Mouse (Mus musculus): ENCODE measurements at regions not wholly inside any gene's neighbourhood (a gene's known extent, or its start where the extent isn't known, plus 50 kb on each side); places are given as distances from the start of the nearest gene placed in this dataset.
A peak's percentile ranks its signal among the peaks of the same experiment; 100 is the strongest.

GRCm38 (mm10) chr16:30869136-30869909 is 211.9 kb downstream of the Xxylt1 start:
- no peak for ATAC-seq (replicated peaks in 1 of 2; ENCODE audit: insufficient read depth in 1 of 2, low FRiP score in 2 of 2, low TSS enrichment in 1 of 2, low read depth in 1 of 2, poor library complexity in 2 of 2, severe bottlenecking in 2 of 2)

DNA sequence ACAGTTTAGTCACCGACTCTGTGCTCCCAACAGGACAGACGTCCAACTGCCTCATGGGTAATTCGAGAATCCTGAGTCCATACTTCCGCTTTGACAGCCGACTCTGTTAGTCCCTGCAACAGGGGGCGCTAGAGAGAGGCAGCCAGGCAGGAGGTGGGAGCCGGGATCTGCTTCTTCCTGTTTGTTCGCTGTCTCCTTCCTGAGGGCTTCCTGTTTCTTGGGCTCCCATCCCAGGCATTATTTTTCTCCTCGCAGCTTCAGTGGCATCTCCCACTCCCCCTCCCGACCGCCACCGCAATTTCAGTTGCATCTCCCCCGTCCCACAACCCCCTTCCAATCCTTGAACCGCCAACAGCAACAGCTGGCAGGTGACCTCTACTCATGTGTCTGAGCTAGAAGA is 211.1 kb downstream of the Xxylt1 start:
- ATAC-seq (replicated peaks in 1 of 2; ENCODE audit: insufficient read depth in 1 of 2, low FRiP score in 2 of 2, low TSS enrichment in 1 of 2, low read depth in 1 of 2, poor library complexity in 2 of 2, severe bottlenecking in 2 of 2) = no peak

DNA sequence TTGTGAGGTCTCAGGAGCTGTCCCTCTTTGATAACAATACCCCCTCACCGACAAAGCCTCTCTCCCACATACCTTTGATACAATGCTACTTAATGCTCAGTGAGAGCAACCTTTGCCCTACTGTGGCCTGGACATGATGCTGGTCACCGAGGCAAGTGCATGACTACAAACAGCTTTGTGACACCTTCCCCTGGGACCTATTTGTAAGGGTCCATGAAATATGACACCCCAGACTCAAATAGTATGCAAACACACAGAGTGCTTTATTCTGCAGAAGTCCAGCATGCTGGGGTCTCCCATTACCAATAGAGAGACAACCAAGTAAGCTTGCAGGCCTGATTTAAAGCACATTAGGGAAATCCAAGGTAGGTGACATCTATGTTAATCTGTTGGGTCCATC is 210.6 kb downstream of the Xxylt1 start:
- no peak for ATAC-seq (replicated peaks in 1 of 2; ENCODE audit: insufficient read depth in 1 of 2, low FRiP score in 2 of 2, low TSS enrichment in 1 of 2, low read depth in 1 of 2, poor library complexity in 2 of 2, severe bottlenecking in 2 of 2)

DNA sequence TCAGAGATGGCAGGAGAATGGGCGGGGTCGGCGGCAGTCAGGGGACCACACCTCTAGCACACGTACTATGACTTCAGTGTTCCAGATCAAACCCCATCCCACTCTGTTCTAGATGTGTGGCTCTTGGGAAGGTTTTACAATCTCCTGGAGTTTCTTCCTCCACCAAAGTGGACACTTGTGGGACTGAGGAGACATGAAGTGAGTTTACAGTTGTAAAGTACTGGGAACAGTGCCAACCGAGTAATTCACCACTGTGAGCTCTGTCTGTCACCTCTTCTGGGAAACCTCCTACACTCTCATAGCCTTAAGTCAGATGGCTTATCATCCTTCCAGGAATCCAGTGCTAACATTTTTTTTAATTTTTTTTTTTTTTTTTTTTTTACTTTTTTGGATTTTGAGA is 209.1 kb downstream of the Xxylt1 start:
- no peak for ATAC-seq (replicated peaks in 1 of 2; ENCODE audit: insufficient read depth in 1 of 2, low FRiP score in 2 of 2, low TSS enrichment in 1 of 2, low read depth in 1 of 2, poor library complexity in 2 of 2, severe bottlenecking in 2 of 2)

DNA sequence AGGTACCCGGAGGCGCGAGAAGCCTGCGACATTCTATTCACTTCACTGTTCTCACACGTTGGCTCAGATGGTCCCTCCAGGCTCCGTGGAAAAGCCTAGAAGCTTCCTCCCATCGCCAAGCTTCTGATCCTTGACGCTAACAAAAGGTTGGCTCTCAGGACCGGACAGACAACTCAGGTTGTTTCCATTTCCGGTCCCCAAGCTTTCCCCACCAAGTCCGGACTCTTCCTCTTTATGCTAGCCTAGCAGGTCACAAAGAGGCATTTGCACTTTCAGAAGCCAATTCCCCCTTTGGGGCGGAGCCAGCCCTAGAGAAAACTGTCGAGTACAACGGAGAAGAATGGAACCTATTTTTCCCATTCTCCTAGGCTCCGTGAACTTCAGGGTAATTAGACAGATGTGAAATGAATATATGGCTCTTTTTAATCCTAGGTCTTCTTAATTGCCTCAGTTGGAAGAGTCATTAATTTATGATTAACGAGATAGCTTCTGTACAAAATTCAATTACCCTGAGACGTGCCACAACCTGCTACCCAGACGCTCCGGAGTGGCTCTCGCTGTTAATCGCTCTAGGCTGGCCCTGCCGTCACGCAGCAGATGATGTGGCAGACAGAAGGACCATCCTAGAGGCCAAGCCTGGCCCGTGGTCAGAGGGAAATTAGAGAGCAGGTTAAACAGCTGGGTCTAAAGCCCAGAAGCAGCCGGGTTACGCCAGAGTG is 207.6 kb downstream of the Xxylt1 start:
- ATAC-seq (replicated peaks in 1 of 2; ENCODE audit: insufficient read depth in 1 of 2, low FRiP score in 2 of 2, low TSS enrichment in 1 of 2, low read depth in 1 of 2, poor library complexity in 2 of 2, severe bottlenecking in 2 of 2) = peak; percentile 32 to 60; a peak in 2 of 4 replicates

GRCm38 (mm10) chr16:30875235-30875829 is 205.9 kb downstream of the Xxylt1 start:
- ATAC-seq (replicated peaks in 1 of 2; ENCODE audit: insufficient read depth in 1 of 2, low FRiP score in 2 of 2, low TSS enrichment in 1 of 2, low read depth in 1 of 2, poor library complexity in 2 of 2, severe bottlenecking in 2 of 2) = no peak

DNA sequence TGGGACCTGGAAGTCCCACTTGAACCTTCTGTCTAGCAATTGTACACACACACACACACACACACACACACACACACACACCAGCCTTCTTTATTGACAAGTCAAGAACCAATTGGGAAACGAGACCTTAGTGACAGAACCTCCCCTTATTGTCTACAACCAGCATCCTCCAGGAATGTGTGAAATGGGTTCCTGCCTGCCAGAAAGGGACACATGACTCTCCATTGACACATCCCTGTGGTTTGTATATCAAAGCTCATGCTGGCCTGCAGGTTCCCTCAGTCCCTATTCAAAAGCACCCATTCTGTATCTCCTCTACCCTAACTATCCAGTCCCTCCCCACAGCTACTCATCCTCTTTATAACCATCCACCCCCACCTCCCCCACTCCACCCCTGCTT is 202.4 kb downstream of the Xxylt1 start:
- no peak for ATAC-seq (replicated peaks in 1 of 2; ENCODE audit: insufficient read depth in 1 of 2, low FRiP score in 2 of 2, low TSS enrichment in 1 of 2, low read depth in 1 of 2, poor library complexity in 2 of 2, severe bottlenecking in 2 of 2)

DNA sequence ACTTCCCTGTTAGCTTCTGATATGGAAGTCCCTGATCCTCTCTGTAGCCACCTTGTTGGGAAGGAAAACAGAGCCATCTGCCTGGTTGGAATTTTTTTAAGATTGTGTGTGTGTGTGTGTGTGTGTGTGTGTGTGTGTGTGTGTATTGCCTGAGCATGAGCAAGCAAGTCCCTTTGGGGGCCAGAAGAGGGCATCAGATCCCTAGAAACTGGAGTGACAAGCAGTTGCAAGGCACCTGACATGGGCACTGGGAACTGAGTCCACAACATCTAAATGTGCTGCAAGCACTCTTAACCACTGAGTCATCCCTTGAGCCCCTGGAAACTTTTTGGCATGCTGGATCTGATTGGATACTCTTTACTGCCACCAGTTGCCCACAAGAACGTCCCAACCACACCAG is 201.4 kb downstream of the Xxylt1 start:
- no peak for ATAC-seq (replicated peaks in 1 of 2; ENCODE audit: insufficient read depth in 1 of 2, low FRiP score in 2 of 2, low TSS enrichment in 1 of 2, low read depth in 1 of 2, poor library complexity in 2 of 2, severe bottlenecking in 2 of 2)

DNA sequence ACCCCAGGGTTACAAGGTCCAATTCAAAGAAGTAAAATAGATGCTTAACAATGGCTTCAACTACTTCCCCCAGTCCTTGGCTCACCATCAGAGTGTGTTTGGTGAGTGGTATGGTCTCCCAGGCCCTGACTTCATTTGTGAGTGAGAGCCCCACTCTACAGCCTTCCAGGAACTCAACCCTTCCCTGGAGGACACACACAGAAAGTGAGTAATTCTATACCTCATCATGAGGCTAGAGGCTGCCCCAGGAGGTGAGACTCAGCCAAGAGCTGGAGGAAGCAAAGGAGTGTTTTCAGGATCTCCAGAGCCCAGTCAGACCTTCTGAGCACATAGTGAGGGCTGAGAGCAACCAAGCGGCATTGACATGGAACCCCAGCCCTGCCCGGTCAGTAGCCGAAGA is 200.6 kb downstream of the Xxylt1 start:
- ATAC-seq (replicated peaks in 1 of 2; ENCODE audit: insufficient read depth in 1 of 2, low FRiP score in 2 of 2, low TSS enrichment in 1 of 2, low read depth in 1 of 2, poor library complexity in 2 of 2, severe bottlenecking in 2 of 2) = no peak

DNA sequence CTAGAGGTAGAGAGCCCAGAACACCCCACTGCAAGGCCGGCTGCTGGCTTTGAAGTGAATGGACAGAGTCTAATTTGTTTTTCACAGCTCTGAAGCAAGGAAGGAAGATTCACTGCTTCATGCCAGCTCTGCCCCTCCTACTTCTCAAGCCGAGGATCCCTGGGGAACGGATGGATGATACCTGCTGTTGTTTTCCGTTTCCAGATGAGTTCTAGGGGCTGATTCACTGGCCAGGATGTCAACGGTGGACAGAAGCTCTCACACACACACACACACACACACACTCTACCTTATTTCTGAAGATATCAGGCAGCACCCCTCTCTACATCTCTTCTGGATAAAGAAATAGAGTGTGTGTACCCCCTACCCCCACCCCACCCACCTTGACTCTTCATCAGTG is 200.0 kb downstream of the Xxylt1 start:
- ATAC-seq (replicated peaks in 1 of 2; ENCODE audit: insufficient read depth in 1 of 2, low FRiP score in 2 of 2, low TSS enrichment in 1 of 2, low read depth in 1 of 2, poor library complexity in 2 of 2, severe bottlenecking in 2 of 2) = no peak

DNA sequence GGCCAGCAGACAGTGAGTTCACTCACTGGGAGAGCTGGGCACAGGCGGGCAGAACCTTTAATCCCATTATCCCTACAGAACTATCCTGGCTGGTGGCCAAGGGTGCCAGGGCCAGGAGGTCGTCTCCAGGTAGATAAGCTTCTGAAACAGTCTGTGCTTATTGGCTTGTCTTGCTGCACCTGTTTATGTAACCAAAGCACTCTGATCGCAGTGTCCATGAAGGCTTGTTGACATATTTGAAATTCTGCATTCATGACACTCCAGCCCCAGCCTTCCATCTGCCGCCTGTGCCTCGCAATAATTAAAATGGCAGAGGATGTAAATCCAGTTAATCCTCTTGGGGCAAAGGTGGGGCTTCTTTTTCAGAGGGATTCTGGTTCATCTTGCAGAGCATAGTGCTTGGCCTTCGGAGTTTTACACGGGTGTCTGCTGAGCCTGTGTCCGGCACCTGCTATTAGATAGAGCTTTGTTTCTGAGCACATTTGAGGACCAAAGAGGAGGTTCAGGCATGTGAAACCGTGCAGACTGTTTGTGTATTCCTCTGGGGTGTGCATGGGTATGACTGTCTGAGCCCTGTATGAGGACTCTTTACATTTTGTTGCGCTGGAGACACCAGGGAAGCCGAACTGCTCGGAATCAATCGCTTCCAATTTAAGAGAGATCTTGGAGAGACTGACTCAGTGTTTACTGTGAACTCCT is 197.6 kb downstream of the Xxylt1 start:
- ATAC-seq (replicated peaks in 1 of 2; ENCODE audit: insufficient read depth in 1 of 2, low FRiP score in 2 of 2, low TSS enrichment in 1 of 2, low read depth in 1 of 2, poor library complexity in 2 of 2, severe bottlenecking in 2 of 2) = no peak

- ATAC-seq (replicated peaks in 1 of 2; ENCODE audit: insufficient read depth in 1 of 2, low FRiP score in 2 of 2, low TSS enrichment in 1 of 2, low read depth in 1 of 2, poor library complexity in 2 of 2, severe bottlenecking in 2 of 2) = no peak
Observed at GRCm38 (mm10) chr16:30884189-30884551, 197.1 kb downstream of the Xxylt1 start.

DNA sequence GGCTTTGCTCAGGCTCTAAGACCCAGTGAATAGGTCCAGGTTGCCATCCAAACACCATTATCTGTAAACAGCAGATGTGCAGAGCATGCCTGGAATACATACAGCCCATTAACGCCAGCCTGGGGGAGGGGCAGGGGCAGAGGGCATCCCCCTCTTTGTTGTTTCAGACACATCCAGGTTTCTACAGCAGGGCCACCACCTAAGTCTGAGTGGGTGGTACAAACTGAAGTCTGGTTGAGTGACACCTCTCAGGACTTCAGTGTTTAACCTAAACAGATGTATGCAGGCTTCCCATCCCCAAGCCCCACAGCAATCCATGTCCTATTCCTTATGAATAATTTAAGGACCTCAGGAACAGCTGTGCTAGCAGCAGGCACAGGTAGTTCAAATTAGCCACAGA is 194.2 kb downstream of the Xxylt1 start:
- no peak for ATAC-seq (replicated peaks in 1 of 2; ENCODE audit: insufficient read depth in 1 of 2, low FRiP score in 2 of 2, low TSS enrichment in 1 of 2, low read depth in 1 of 2, poor library complexity in 2 of 2, severe bottlenecking in 2 of 2)

- ATAC-seq (replicated peaks in 1 of 2; ENCODE audit: insufficient read depth in 1 of 2, low FRiP score in 2 of 2, low TSS enrichment in 1 of 2, low read depth in 1 of 2, poor library complexity in 2 of 2, severe bottlenecking in 2 of 2) = no peak
Observed at GRCm38 (mm10) chr16:30887536-30887935, 193.7 kb downstream of the Xxylt1 start.

GRCm38 (mm10) chr16:30888556-30889323 is 192.5 kb downstream of the Xxylt1 start:
- no peak for ATAC-seq (replicated peaks in 1 of 2; ENCODE audit: insufficient read depth in 1 of 2, low FRiP score in 2 of 2, low TSS enrichment in 1 of 2, low read depth in 1 of 2, poor library complexity in 2 of 2, severe bottlenecking in 2 of 2)

GRCm38 (mm10) chr16:30892606-30893005 is 188.6 kb downstream of the Xxylt1 start:
- ATAC-seq (replicated peaks in 1 of 2; ENCODE audit: insufficient read depth in 1 of 2, low FRiP score in 2 of 2, low TSS enrichment in 1 of 2, low read depth in 1 of 2, poor library complexity in 2 of 2, severe bottlenecking in 2 of 2) = no peak

DNA sequence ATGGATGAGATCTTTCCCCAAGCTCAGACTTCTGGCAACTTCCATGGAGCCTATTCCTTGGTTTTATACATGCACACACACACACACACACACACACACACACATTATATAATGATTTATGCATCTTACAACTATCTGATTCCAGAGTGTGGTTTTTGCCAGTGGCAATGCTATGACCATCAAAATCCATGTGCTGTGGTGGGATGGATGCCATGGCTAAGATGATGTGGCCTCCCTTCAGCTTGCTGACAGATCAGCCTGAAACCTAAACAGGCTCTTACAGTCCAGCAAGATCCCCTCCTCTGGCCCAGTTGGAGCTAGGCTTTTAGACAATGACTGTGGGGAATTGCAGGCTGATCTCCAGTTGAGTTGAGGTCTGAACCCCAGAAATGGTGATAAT is 187.1 kb downstream of the Xxylt1 start:
- ATAC-seq (replicated peaks in 1 of 2; ENCODE audit: insufficient read depth in 1 of 2, low FRiP score in 2 of 2, low TSS enrichment in 1 of 2, low read depth in 1 of 2, poor library complexity in 2 of 2, severe bottlenecking in 2 of 2) = no peak
